Mouse (Mus musculus) midbrain, embryonic 13.5 days (tissue): ENCODE measurements around the gene Capn8. TPM values are rescaled to one million over a fixed set of nuclear protein-coding genes. Genes with fewer than 3 reads are reported as not detected.
A peak's percentile ranks its signal among the peaks of the same experiment; 100 is the strongest.
"Not testable (repeated sequence)": the region's sequence is repeated elsewhere in the genome, so short reads cannot be mapped to it uniquely, and the experiment has no call there.

ENCODE experiments used
- ATAC-seq: fragments of 200-750 bp; cut with Nextera tagmentation; 2 replicates; pipeline ENCODE4 v1.8.0; 2017; ENCODE audit warnings: mild to moderate bottlenecking, moderate TSS enrichment, moderate library complexity
- H3K27ac ChIP-seq: fragments of 300-500 bp; sonication (generic); 2 replicates; pipeline ENCODE4 v1.5.1; 2015; ENCODE audit warnings: inconsistent platforms, mild to moderate bottlenecking, moderate library complexity
- H3K27me3 ChIP-seq: fragments of 300-500 bp; sonication (generic); 2 replicates; pipeline ENCODE4 v1.6.1; 2015; ENCODE audit warnings: mild to moderate bottlenecking, inconsistent platforms
- H3K36me3 ChIP-seq: fragments of 300-500 bp; sonication (generic); 2 replicates; pipeline ENCODE4 v1.6.1; 2015; ENCODE audit warnings: mild to moderate bottlenecking, inconsistent platforms
- H3K4me1 ChIP-seq: fragments of 300-500 bp; sonication (generic); replicated peaks from 2 replicates; pipeline ENCODE4 v1.6.1; 2015; ENCODE audit warnings: inconsistent platforms
- H3K4me2 ChIP-seq: fragments of 300-500 bp; sonication (generic); replicated peaks from 2 replicates; pipeline ENCODE4 v1.6.1; 2015; ENCODE audit warnings: moderate library complexity, mild to moderate bottlenecking, inconsistent platforms
- H3K4me3 ChIP-seq: fragments of 300-500 bp; sonication (generic); replicated peaks from 2 replicates; pipeline ENCODE4 v1.5.1; 2015; ENCODE audit warnings: mild to moderate bottlenecking, inconsistent platforms
- H3K9ac ChIP-seq: fragments of 300-500 bp; sonication (generic); replicated peaks from 2 replicates; pipeline ENCODE4 v1.6.1; 2015; ENCODE audit warnings: mild to moderate bottlenecking, inconsistent platforms
- H3K9me3 ChIP-seq: fragments of 300-500 bp; sonication (generic); 2 replicates; pipeline ENCODE4 v1.6.1; 2016; ENCODE audit warnings: mild to moderate bottlenecking, inconsistent platforms
- WGBS: fragments of 180-500 bp; shearing (Covaris S2); methylation state at CpG from one replicate; pipeline ENCODE4 v1.1.7; 2015; 5-methylcytosine and 5-hydroxymethylcytosine counted together
- polyA plus RNA-seq: library from polyadenylated mRNA; unstranded; fragments of >200 nt; fragmentation: Nextera tagmentation; extraction: Ambion mirVana; gene quantifications from 2 replicates; pipeline ENCODE4 v1.2.1, GENCODE M21; 2015

Capn8 gene
- polyA plus RNA-seq, 1 experiment from 2014 or later = not detected

DNA sequence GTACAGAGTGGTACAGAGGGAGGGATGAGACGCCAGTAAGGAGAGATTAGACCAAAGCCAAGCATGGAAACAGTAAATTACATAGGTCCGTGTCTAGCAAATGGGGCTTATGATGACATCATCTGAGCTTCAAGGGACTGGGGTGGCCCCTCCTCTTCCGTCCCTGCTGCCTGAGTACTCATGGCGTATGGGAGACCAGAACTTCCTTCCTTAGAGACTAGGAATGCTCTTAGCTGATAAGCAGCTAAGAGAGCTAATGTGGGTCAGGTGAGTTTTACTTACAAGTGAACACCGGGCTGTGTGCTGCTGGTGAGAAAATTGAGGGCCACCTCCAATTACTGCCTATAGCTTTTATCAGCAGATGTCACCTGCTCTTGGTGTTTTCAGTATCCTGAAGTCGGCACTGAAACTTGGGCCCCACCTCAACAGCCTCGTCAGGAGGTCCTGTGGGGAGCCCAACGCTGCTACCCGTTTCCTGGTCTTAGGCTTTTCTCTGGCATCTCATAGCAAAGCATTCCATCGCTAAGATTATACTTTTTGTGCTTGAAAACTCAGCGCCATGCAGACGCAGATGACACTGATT, 69.0 kb downstream of the Capn8 start:
- Histone ChIP-seq H3K4me2 (no peak overlapping the region), H3K27ac (no peak overlapping the region), H3K9me3 (no peaks in the 10 kb centered on the region), H3K36me3 (no peaks in the 10 kb centered on the region), H3K9ac (no peak overlapping the region), H3K4me1 (no peaks in the 10 kb centered on the region; the same call in 1 of the 2 replicates), H3K4me3 (no peak overlapping the region), H3K27me3 (no peaks in the 10 kb centered on the region)
- WGBS = 87% methylated on average over 12 of the region's 12 CpGs
- ATAC-seq = no peak

GRCm38 (mm10) chr1:182639016-182639415, 74.2 kb downstream of the Capn8 start:
- Histone ChIP-seq H3K4me1 (peaks cover 18% of the 10 kb centered on the region), H3K9me3 (no peaks in the 10 kb centered on the region), H3K9ac (no peak overlapping the region), H3K4me2 (no peak overlapping the region), H3K27me3 (0 out of 2 replicates have a peak, but pooled peaks cover 3% of the 10 kb centered on the region), H3K27ac (no peak overlapping the region), H3K36me3 (no peaks in the 10 kb centered on the region), H3K4me3 (no peak overlapping the region)
- 49% methylated on average over 7 of the region's 7 CpGs for WGBS
- peak; percentile 38; the same call in 1 of the 2 replicates for ATAC-seq

DNA sequence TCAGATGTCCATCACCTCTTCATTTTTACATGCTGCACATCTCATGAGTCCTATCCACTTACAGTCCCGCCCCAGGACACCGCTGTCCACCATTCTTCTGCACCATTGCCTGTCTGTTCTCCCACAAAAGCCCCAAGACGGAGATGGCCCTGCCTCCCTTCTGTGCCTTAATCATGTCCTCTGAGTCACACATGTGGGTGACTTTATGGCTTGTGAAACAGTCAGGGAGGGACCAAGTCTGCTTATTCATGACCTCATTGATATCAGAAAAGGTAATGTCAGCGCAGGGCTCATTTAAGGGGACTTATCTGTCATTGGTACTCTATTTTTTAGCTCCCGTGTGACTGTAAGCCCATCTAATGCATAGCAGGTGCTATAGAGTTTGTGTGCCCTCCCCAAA, 74.6 kb downstream of the Capn8 start:
- H3K27ac ChIP-seq = no peak overlapping the region
- H3K27me3 ChIP-seq = 0 out of 2 replicates have a peak, but pooled peaks cover 3% of the 10 kb centered on the region
- no peak overlapping the region for H3K9ac ChIP-seq
- no peak overlapping the region for H3K4me3 ChIP-seq
- no peak overlapping the region for H3K4me2 ChIP-seq
- 88% methylated on average over 5 of the region's 5 CpGs for WGBS
- peaks cover 19% of the 10 kb centered on the region for H3K4me1 ChIP-seq
- H3K36me3 ChIP-seq = no peaks in the 10 kb centered on the region
- no peaks in the 10 kb centered on the region for H3K9me3 ChIP-seq
- ATAC-seq = no peak

GRCm38 (mm10) chr1:182640094-182640493, 75.3 kb downstream of the Capn8 start:
- no peaks in the 10 kb centered on the region for H3K36me3 ChIP-seq
- WGBS = 82% methylated on average over 4 of the region's 4 CpGs
- no peak for ATAC-seq
- H3K4me3 ChIP-seq = no peak overlapping the region
- H3K27me3 ChIP-seq = 0 out of 2 replicates have a peak, but pooled peaks cover 3% of the 10 kb centered on the region
- H3K4me2 ChIP-seq = no peak overlapping the region
- H3K4me1 ChIP-seq = peaks cover 25% of the 10 kb centered on the region
- H3K9me3 ChIP-seq = no peaks in the 10 kb centered on the region
- H3K9ac ChIP-seq = no peak overlapping the region
- H3K27ac ChIP-seq = no peak overlapping the region

- Histone ChIP-seq H3K27me3 (0 out of 2 replicates have a peak, but pooled peaks cover 3% of the 10 kb centered on the region), H3K4me2 (no peak overlapping the region), H3K4me1 (peaks cover 43% of the 10 kb centered on the region), H3K9ac (no peak overlapping the region), H3K27ac (0 out of 2 replicates have a peak overlapping the region, but pooled peaks have one; percentile 5), H3K36me3 (no peaks in the 10 kb centered on the region), H3K4me3 (no peak overlapping the region), H3K9me3 (no peaks in the 10 kb centered on the region)
- 0 out of 2 replicates have a peak, but pooled peaks have one; percentile 8 for ATAC-seq
- 47% methylated on average over 2 of the region's 2 CpGs for WGBS
Observed at GRCm38 (mm10) chr1:182642779-182643178, 78.0 kb downstream of the Capn8 start.

GRCm38 (mm10) chr1:182644418-182644817, 79.6 kb downstream of the Capn8 start:
- Histone ChIP-seq H3K27ac (0 out of 2 replicates have a peak overlapping the region, but pooled peaks have one; percentile 49), H3K4me1 (peaks cover 39% of the 10 kb centered on the region)
- not testable (repeated sequence) for H3K4me3 ChIP-seq, H3K9me3 ChIP-seq, H3K4me2 ChIP-seq, H3K27me3 ChIP-seq, H3K9ac ChIP-seq, H3K36me3 ChIP-seq, ATAC-seq
- WGBS = 81% methylated on average over 8 of the region's 8 CpGs

DNA sequence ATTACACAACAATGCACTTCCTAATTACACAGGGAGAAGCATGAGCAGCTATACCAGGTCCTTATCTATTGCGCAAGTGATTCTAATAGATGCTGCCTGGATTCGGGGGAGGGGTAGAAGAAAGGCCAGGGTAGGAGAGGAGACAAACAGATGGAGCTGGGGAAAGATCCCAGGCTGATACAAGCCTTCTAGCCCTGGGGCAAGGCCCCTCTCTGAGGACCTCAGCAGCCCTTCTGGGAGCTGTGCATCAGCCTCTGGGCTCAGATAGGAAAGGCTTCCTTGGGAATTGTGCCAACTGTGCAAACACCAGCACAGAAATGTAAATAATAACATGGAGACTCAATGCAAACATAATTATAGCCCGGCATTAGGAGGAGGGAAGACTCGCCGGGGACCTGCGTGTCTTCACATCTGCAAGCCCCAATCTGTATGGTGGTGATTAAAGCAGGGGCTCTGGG, 80.4 kb downstream of the Capn8 start:
- Histone ChIP-seq H3K36me3 (no peaks in the 10 kb centered on the region), H3K4me1 (peaks cover 39% of the 10 kb centered on the region), H3K4me2 (no peak overlapping the region), H3K4me3 (no peak overlapping the region), H3K27me3 (0 out of 2 replicates have a peak, but pooled peaks cover 3% of the 10 kb centered on the region), H3K9me3 (no peaks in the 10 kb centered on the region), H3K27ac (peak overlapping the region; percentile 49), H3K9ac (no peak overlapping the region)
- 44% methylated on average over 6 of the region's 6 CpGs for WGBS
- peak; percentile 83 for ATAC-seq

- 31% methylated on average over 3 of the region's 3 CpGs for WGBS
- peaks cover 39% of the 10 kb centered on the region for H3K4me1 ChIP-seq
- H3K4me2 ChIP-seq = no peak overlapping the region
- H3K9ac ChIP-seq = no peak overlapping the region
- no peak for ATAC-seq
- H3K9me3 ChIP-seq = 0 out of 2 replicates have a peak, but pooled peaks cover 2% of the 10 kb centered on the region
- no peaks in the 10 kb centered on the region for H3K36me3 ChIP-seq
- no peaks in the 10 kb centered on the region for H3K27me3 ChIP-seq
- H3K27ac ChIP-seq = no peak overlapping the region
- H3K4me3 ChIP-seq = no peak overlapping the region
Observed at GRCm38 (mm10) chr1:182646796-182647195, 82.0 kb downstream of the Capn8 start.

DNA sequence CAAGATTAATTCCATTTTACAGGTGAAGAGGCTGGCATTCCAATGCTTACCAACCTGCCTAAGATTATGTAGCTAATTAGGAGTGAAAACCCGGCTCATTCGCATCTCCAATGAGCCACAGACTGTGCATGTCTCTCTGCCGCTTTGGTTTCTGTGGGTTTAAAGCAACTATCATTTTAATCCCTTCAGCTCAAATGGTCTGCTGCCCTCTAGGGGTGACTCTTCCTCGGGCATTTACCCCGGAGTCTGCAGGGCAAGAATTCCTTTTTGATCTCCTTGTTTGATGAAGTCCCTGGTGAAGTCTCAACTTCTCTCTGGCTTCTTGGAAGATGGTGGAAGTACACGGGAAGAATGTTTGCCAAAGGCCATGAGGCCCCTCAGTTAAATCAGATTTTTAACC, 93.0 kb downstream of the Capn8 start:
- ATAC-seq = no peak
- H3K4me3 ChIP-seq = no peak overlapping the region
- H3K4me2 ChIP-seq = no peak overlapping the region
- no peaks in the 10 kb centered on the region for H3K27me3 ChIP-seq
- 28% methylated on average over 6 of the region's 6 CpGs for WGBS
- H3K36me3 ChIP-seq = no peaks in the 10 kb centered on the region
- H3K9me3 ChIP-seq = no peaks in the 10 kb centered on the region
- no peaks in the 10 kb centered on the region for H3K4me1 ChIP-seq
- H3K27ac ChIP-seq = no peak overlapping the region
- no peak overlapping the region for H3K9ac ChIP-seq

GRCm38 (mm10) chr1:182660365-182660764, 95.6 kb downstream of the Capn8 start:
- Histone ChIP-seq H3K4me2 (no peak overlapping the region), H3K4me1 (peaks cover 6% of the 10 kb centered on the region; the same call in 1 of the 2 replicates), H3K36me3 (no peaks in the 10 kb centered on the region), H3K27me3 (no peaks in the 10 kb centered on the region), H3K4me3 (no peak overlapping the region), H3K9me3 (no peaks in the 10 kb centered on the region), H3K9ac (no peak overlapping the region), H3K27ac (no peak overlapping the region)
- no peak for ATAC-seq
- 78% methylated on average over 7 of the region's 7 CpGs for WGBS

GRCm38 (mm10) chr1:182663671-182664070, 98.9 kb downstream of the Capn8 start:
- no peaks in the 10 kb centered on the region for H3K27me3 ChIP-seq
- H3K4me1 ChIP-seq = peaks cover 16% of the 10 kb centered on the region
- no peaks in the 10 kb centered on the region for H3K9me3 ChIP-seq
- H3K4me3 ChIP-seq = no peak overlapping the region
- no peaks in the 10 kb centered on the region for H3K36me3 ChIP-seq
- WGBS = 34% methylated on average over 11 of the region's 11 CpGs
- no peak overlapping the region for H3K4me2 ChIP-seq
- H3K9ac ChIP-seq = no peak overlapping the region
- 0 out of 2 replicates have a peak overlapping the region, but pooled peaks have one; percentile 12 for H3K27ac ChIP-seq
- ATAC-seq = no peak

DNA sequence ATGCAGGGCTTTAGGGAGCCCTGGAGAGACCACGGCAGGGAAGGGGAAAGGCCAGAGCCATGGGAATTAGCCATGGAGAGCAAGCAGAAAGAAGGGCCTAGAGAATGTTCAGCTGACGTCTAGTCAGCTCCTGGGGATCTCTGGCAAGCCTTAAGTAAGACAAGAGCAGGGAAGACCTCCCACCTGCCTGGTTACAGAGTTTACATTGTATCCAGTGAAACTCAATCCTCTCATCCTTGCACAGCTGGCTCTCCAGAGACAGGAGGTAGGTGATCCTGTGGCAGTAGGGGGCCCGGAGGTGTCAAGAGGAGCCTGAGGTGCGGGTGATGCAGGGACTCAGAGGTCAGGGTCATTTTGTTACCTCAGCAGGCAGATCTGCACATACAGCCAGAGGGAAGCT, 100.0 kb downstream of the Capn8 start:
- ATAC-seq = no peak
- H3K4me1 ChIP-seq = peaks cover 16% of the 10 kb centered on the region
- H3K27ac ChIP-seq = no peak overlapping the region
- H3K4me3 ChIP-seq = no peak overlapping the region
- 49% methylated on average over 4 of the region's 4 CpGs for WGBS
- H3K27me3 ChIP-seq = no peaks in the 10 kb centered on the region
- no peak overlapping the region for H3K9ac ChIP-seq
- H3K9me3 ChIP-seq = no peaks in the 10 kb centered on the region
- no peaks in the 10 kb centered on the region for H3K36me3 ChIP-seq
- H3K4me2 ChIP-seq = no peak overlapping the region
